Mouse (Mus musculus) kidney, postnatal 10 days (tissue): ENCODE results near the gene Edrf1.
"Not testable (repeated sequence)": the region's sequence is repeated elsewhere in the genome, so short reads cannot be mapped to it uniquely, and the experiment has no call there.

Source experiments
- DNase-seq: peaks from one replicate; pipeline ENCODE4 v3.0.0; 2021; ENCODE audit warnings: mixed read lengths

Edrf1 gene

DNA sequence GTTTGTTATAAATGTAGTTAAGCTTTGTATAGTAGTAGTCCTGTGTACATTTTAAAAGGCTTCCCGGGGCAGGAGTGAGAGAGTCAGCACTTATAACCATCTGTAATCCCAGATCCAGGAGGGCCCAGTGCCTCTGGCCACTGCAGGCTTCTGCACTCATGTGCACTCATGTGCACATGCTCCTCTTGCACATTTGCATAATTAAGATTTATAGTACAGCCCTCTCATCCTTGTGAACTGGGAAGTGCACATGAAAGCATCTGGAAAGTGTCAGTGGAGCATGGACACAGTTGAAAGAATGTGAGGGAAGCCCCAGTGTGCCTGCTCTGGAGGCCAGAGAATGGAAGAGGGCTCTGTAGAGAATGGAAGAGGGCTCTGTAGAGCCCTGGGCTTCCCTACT, 25.1 kb downstream of the Edrf1 start:
- no peak for DNase-seq

DNA sequence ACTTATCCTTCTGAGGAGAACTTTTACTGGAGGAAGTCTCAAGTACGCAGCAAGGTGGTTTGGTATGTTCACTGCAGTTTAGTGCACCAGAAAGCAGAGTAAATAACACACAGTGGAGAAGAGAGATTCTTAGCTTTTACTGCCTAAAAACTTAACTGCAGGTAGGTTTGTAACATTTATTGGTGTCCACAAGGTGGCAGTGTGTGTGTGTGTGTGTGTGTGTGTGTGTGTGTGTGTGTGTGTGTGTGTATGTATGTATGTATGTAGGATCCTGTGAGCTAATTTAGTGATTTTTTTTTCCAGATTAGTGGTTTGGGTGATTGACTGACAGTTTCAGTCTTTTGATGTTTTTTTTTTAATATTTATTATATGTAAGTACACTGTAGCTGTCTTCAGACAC, 31.7 kb downstream of the Edrf1 start:
- peak; percentile 30 for DNase-seq

DNA sequence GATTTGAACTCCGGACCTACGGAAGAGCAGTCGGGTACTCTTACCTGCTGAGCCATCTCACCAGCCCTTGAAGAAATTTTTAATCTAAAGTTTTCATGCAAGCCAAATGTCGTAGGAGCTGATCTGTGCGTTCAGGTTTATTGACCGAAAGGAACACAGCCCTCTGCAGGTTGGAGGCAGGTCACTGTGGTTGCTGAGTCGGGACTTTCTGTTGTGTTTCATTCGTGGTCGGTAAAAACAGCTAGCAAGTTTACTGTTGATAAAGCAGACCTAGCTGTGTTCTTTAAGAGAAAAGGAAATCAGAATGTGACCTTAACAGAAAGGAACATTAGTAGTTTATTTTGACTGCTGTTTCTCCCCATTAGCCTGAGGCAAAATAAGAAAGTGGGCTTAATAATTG, 32.6 kb downstream of the Edrf1 start:
- no peak for DNase-seq

DNA sequence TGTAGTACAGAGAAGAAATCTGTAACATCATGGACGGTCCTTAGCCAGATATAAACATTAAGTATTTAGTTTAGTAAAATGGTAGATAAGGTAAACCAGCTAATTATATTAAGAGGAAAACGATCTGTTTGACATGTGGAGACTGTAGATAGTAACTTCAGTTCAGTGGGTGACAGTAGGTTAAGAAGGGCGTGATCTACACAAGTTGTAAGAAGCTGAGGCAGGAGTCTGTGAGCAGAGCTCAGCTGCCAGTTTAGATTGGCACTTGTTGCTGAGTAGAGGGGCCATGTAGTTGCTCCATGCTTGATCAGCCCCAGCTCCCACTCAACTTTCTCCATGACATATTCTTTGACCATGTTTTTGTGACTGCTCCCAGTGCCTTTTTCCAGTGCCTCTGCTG, 33.5 kb downstream of the Edrf1 start:
- no peak for DNase-seq

DNA sequence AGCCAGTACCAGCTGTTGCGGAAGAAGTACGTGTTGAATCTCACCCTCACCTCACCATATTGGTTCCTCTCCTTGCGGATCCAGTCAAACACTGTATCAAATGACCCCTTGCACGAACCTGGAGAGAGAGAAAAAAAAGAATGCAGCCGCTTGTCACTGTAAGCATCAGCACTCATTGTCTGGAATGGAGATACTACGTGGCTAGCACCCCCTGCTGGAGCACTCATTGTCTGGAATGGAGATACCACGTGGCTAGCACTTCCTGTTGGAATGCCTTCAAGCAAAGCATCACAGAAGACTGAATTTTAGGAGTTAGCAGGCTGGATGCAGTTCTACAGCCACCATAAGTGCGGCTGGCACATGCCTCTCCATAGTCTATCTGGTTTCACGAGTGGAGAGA, 38.7 kb downstream of the Edrf1 start:
- peak; percentile 20 for DNase-seq

DNA sequence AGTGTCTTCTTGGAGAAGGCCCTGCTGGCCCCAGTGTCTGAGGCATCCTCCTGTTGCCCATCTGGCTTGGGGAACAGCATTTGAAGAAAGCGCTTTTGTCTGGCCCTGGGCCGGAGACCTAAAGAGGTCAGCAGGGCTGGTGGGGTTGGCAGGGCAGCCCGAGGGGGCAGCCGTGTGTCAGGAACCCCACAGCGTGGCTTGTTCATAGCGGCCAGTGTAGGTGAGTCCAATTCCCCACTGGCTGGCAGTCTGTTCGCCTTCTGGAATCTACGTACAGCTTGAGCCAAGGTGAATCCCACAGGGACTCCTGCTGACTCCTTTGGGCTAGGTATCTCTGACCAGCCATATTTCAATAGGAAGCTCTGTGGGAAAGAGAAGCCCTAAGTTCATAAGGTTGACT, 41.4 kb downstream of the Edrf1 start:
- DNase-seq: no peak

DNA sequence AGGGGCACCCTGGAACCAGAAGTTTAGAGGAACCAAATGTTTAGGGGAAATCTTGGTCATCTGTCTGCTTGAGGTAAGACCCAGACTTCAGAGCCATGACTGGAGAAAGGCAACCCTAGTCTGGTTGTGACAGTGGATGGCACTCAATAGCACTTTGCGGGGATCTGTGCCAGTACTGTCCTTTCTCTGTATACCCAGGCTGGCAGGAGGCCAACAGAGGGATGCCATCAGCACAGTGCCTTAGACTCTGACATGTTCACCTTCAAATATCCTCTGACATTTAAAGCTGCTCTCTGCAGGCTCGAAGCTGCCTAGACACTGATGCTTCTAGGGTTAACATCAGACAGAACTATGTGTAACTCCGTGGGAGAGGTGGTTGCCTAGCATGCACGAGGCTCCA, 42.1 kb downstream of the Edrf1 start:
- DNase-seq: no peak

DNA sequence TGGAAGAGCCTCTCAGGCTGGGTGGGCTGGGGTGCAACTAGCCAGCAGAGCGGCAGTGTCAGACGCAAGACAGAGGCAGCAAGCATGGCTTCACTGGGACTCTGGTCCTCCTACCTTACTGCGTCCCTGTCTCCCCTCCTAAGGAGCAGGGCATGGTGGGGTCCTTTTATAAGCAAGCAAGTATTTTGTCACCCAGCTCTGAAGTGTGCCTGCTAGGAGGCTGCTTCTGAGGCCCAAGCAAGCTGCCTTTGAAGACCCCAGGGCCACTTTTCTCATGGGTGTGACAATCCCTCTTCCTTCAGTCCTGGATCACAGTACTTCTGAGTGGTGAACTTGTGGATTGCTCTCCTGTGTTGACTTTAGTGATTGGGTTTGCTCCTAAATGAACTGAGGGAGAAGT, 42.6 kb downstream of the Edrf1 start, which contains the start of gene Mmp21:
Mmp21 (minus strand) TSS at position 101 of the 400 bp plus-strand sequence.
- no peak for DNase-seq

DNA sequence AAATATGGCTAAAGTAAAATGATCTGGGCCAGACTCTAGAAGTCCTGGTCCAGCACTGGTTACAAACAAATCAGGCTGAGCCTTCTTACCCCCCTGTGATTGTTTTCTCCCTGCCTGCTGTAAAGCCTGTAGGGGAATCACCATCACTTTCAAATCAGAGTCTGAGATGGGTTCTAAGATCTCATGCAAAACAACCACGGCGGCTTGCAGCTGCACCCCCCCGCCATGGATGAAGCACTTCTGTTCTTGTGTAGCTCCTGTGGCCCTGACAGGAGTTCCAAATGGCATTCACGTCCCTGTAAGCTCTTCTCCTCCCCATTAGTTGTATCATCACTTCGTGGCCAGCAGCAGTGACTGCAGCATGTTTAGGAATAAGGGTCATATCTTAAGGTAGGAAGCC, 46.3 kb downstream of the Edrf1 start:
- DNase-seq: no peak

DNA sequence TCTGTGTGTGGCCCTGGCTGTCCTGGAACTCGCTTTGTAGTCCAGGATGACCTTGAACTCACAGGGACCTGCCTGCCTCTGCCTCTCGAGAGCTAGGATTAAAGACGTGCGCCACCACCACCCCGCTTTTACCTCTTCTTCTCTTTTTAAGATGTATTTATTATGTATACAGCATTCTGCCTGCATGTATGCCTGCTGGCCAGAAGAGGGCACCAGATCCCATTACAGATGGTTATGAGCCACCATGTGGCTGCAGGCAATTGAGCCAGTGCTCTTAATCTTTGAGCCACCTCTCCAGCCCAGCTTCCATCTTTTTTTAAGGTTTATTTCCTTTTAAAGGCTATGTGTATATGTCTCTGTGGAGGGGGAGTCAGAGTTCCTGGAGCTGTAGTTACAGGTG, 46.8 kb downstream of the Edrf1 start:
- no peak for DNase-seq

DNA sequence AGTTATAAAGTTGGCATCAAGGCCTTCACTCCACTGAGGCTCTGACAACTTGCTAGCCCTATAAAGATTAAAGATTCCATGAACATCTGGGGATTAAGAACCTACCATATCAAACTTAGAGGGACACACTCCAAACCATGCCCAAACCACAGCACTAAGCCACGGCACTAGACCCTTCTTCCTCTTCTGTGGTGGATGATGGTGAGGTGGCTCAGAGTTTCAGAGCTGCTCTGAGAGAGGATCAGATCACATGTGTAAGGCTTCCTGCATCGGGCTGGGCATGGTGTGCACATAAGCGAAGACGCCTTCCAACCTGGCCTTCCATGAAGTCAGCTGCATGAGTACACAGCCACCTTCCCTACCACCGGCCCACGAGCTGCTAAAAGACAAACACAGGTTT, 47.4 kb downstream of the Edrf1 start:
- DNase-seq: no peak

DNA sequence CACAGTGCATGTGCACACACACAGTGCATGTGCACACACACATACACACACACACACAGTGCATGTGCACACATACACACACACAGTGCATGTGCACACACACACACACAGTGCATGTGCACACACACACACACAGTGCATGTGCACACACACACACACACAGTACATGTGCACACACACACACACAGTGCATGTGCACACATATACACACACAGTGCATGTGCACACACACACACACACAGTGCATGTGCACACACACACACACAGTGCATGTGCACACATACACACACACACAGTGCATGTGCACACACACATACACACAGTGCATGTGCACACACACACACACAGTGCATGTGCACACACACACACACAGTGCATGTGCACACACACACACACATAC, 48.3 kb downstream of the Edrf1 start:
- not testable (repeated sequence) for DNase-seq

DNA sequence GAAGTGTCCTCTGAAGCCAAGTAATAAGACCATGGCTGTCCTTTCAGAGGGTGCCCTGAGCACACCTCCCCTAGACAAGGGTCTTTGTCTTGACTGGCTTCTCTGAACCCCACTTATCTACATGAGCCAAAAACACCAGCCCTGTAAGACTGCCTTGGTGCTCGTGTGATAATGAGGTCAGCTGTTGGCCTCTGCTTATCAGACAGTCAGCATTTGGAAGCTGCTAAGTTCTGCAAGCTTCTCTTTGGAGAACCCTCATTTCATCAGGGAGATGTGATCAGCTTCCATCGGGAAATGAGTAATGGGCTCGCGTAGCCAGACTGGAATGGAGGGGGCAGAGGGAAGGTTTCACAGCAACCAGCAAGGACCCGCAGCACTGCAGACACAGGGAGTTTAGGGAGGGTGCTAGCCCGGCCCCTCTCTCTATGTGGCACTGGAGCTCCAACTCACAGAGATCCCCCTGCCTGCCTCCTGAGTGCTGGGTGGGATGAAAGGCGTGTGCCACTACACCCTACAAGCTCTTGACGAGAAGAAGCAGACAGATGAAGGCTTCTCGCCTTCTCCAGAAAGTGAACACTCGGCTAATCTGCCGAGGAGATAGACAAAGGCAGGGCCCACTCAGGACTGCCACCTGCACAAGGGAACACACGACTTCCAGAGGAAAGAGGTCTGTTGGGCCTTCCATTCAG, 60.8 kb downstream of the Edrf1 start:
- DNase-seq: no peak

DNA sequence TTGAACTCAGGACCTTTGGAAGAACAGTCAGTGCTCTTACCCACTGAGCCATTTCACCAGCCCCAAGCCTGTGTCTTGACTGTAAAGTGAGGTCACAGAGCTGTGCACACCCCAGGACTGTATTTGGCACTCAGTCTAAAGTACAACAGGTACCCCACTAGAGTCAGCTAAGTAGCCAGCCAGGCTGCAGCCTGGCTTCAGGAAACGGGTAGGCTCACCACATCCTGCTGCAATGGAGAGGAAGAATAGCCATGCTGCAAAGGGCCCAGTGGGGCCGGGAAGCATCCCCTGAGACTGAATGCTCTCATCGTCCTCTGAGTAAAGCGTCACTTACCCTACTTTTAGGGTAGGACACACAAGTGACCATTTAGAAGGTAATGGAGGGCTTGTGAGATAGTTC, 62.5 kb downstream of the Edrf1 start:
- DNase-seq: no peak

DNA sequence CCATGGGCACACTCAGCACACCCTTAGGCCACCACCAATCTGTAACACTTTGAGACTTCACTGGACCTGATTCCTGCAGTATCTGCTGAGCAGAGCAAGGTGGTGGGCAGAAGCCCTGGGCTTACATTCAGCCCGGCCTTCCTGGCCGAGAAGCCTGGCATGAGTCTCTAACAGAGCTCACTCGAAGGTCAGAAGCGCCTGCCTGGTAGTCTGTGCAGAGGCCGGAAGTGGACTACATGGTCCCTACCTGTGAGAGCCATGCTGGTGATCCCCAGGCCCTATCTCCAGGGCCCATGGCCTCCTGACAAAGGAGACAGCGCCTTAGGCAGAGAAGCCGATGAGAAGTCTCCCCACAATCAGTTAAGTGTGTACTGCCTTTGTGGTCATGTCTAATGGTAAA, 64.0 kb downstream of the Edrf1 start:
- no peak for DNase-seq

DNA sequence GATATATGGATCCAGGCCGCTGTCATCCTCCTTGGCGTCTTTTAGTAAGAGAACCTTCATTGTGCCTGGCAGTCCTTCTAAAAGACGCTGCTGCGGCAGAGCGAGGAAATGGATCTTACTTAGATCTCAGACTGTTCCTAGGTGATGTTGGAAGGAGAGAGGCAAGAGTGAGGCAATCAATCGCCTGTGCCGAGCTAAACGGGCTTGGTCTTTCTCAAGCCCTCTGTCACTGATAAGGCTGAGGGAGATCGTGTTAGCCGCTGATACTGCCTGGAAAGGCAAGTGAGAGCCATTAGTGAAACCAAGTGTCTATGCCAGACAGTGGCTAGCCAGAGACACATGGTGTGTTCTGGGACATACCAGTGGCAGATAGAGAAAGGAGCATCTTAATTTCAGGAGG, 65.0 kb downstream of the Edrf1 start:
- DNase-seq: no peak

DNA sequence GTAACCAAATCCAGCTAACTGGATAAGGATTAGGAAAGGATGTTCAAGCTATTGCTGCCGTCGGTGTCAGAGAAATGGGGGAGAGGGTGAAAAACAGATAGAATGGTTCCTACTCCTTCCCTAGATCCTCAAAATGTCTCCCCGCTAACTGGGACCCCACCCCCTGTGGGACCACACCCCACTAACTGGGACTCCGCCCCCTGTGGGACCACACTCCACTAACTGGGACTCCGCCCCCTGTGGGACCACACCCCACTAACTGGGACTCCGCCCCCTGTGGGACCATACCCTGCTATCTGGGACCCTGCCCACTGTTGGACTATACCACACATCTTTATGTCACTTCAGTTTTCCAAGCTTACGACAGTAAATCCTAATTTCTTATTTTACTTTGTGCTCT, 66.6 kb downstream of the Edrf1 start:
- DNase-seq: no peak

DNA sequence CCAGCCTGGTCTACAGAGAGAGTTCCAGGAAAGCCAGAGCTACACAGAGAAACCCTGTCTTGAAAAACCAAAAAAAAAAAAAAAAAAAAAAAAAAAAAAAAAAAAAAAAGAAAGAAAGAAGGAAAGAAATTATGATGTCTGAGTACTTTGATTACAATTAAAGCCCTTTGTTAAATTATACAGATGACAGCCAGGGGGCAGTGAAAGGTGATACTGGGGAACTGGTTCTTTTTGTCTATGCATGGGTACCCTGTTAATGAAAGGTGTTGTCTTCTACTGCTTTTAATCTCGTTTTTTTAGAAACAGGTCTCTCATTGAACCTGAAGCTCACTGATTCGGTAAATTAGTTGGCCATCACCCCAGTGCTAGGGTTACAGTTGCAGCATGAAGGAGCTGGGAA, 70.0 kb downstream of the Edrf1 start:
- DNase-seq: no peak

DNA sequence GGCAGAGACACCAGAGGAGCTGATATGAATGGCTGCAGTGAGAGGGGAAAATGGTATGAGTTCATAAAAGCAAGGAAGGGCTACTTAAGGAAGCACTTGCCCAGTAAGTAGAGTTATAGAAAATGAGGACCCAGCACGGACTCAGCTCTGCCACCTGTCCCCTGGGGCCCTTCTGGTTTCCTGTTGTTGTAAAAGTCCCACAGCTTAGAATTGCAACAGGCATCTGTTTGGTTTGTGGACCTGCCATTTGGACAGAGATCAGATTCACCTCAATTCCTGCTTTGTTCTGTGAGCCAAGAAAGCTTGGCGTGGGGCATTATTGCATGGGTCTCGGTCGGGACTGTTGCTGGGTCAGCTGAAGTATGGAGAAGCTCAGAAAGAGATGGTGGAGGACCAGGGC, 78.0 kb downstream of the Edrf1 start:
- no peak for DNase-seq

DNA sequence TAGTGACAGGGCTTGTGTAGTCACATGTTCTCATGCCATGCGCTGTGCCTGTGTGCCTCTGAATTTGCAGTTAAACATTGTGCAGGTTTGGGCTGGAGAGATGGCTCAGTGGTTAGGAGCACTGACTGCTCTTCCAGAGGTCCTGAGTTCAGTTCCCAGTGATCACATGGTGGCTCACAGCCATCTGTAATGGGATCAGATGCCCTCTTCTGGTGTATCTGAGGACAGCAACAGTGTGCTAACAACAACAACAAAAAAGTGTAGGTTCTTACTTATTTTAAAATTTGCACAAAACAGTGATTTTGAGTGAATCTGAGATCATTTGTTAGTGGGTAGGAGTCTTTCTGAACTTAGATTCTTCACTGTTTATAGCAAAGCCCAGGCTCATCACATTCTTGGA, 81.2 kb downstream of the Edrf1 start:
- no peak for DNase-seq

DNA sequence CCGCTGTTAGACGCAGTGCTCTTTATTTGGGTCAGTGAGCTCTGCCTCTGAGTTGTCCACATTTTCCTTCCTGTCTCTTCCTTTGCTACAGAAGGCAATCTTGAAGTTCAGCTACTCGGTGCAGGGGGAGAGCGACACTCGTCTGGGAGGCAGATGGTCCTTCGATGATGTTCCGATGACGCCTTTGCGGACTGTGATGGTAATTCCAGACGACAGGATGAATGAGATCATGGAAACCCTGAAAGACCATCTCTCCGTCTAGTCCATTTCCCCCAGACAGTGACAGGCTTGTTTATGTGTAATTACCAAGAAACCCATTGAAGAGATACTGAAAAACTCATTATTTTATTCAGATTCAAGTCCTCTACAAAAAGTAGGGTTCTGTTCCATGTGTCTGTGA, 83.3 kb downstream of the Edrf1 start:
- no peak for DNase-seq
